Mouse (Mus musculus): ENCODE results near the gene Spag9.

Gene Spag9

DNA sequence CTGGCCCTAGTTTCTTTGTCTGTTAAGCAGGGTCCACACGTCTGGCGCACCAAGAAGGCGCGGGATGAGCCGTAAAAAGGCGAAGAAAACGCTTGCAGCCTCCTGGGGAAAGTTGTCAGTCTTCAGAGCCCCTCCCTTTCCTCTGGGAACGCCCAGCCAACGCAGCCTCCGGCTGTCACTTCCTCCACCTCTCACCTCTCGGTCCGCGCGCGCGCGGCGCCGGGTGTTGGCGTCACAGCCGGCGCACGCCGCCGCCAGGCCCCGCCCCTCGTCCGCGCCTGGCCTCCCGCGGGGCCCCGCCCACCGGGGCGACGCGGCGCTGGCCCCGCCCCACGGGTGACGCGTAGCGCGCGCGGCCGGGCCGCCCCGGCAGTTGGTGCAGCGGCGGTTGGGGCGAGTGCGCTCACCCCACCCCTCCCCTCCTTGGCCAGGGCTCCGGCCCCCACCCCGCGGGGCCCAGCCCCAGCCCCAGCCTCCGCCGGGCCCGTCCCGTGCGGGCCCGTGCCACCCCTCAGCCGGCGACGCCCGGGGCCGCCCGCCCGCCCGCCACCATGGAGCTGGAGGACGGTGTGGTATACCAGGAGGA lies at the start of gene Spag9:
Spag9 (plus strand) TSS at position 372 of the 586 bp plus-strand sequence.
- peak; percentile 90 for DNase-seq (ENCODE audit: low read depth, low spot score)

DNA sequence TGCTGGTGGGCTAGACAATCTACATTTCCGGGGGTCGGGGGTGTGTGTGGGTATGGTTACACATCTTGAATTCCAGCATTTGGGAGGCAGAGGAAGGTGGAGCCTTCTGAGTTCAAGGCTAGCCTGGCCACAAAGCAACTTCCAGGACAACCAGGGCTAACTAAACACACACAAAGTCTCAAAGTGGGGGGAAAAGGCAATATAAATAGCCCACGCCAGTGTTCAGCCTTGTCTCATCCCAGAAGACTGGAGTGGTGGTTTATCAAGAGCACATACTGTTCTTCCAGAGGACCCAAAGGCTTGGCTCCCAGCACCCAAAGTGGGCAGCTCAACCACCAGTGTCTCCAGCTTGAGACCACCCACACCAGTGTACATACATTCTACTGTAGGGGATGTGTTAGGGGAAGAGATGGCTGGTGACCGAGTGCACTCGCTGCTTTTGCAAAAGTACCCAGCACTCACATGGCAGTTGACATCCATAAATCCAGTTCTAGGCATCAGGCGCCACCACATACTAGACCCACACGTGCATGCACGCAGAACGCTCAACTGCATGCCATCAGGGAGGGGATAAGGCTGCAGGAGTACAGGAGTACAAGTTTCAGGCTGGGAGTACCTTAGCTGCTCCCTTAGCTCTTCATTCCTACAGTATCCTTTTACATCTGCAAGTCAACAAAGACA lies 46.9 kb upstream of the Spag9 start:
- DNase-seq (ENCODE audit: low read depth, low spot score), result no peak

GRCm38 (mm10) chr11:93950045-93950444 lies 45.8 kb upstream of the Spag9 start:
- no peak for DNase-seq (ENCODE audit: low read depth, low spot score)

GRCm38 (mm10) chr11:93952376-93952775 lies 43.5 kb upstream of the Spag9 start:
- DNase-seq (ENCODE audit: low read depth, low spot score), result no peak

- DNase-seq (ENCODE audit: low read depth, low spot score), result no peak
Measured at GRCm38 (mm10) chr11:93954738-93955255, 41.1 kb upstream of the Spag9 start.

DNA sequence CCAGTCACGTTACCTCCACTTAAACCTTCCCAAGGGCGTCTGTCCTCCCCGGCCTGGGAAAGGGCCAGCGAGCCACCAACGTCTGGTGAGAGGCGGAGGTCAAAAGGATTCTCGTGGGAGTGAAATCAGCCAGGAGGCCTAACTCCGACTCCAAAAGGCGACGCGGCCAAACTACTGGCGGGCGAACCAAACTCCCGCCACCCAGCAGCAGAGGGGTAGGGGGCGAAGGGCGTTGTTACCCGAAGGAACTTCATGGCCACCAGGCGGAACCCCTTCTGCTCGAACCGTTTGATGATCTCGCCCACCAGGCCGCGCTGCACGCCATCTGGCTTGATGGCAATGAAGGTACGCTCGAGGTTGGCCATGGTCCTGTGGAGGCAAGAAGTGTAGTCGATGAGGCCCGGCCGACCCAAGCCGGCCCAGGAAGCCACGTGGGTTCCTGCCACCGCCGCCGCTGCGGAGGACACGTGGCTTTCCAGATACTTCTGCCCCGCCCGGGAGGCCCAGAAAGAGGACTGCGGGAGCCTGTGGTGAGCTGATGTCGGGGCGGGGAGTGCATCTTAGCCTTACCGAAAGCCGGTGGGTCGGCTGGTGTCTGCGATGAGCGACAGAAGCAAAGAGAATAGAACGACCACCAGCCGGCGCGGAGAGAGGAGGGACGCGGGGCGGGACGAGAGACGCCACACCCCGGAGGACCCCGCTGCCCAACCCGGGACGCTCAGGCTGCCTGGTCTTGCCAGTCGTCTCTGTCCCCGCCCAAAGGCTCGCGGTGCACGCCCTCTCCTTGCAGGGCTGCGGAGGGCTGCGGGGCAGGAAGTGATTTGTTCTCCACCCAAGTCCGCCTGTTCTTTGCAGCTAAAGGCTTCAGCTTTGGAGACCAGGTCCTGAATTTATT lies 40.4 kb upstream of the Spag9 start:
- DNase-seq (ENCODE audit: low read depth, low spot score), result peak; percentile 47

DNA sequence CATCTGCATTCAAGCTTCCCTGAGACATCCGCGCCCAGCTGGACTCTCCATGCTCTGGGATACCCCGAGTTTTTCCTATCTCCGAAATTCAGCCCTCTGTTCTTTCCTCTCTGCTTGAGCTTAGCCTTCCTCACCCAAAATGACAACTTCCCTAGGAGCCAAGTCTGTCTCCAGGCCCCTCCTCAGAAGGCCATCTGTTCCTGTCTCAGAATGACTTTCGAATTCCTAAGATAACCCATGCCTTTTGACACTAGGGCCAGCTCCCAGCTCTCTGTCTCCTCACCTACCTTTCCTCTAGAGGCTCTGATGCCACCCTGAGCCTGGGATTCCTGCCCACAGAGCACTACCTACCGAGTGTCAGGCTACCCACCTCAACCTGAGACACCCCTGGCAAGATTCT lies 39.7 kb upstream of the Spag9 start, which contains the start of gene Nme2:
Nme2 (minus strand) TSS at position 101 of the 400 bp plus-strand sequence.
- no peak for DNase-seq (ENCODE audit: low read depth, low spot score)

- DNase-seq (ENCODE audit: low read depth, low spot score), result no peak
Measured at GRCm38 (mm10) chr11:93957031-93957555, 38.8 kb upstream of the Spag9 start.

DNA sequence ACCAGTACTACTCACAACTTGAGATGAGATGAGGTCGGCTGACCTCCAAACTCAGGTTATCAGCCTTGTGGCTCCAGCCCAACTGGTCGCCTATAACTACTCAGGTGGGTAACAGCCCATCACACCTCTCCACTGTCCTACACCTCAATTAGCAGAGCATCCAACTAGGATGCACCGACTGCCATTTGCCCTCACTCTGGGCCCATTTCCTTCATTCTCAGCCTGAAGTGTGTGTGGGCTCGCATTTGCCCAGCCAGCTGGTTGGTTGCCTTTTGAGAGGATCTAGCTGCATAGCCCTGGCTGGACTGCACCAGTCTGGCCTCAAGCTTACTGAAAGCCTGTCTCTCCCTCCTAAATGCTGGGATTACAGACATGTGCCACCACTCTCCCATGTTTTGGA lies 38.1 kb upstream of the Spag9 start:
- no peak for DNase-seq (ENCODE audit: low read depth, low spot score)

GRCm38 (mm10) chr11:93961482-93961881 lies 34.4 kb upstream of the Spag9 start:
- no peak for DNase-seq (ENCODE audit: low read depth, low spot score)

DNA sequence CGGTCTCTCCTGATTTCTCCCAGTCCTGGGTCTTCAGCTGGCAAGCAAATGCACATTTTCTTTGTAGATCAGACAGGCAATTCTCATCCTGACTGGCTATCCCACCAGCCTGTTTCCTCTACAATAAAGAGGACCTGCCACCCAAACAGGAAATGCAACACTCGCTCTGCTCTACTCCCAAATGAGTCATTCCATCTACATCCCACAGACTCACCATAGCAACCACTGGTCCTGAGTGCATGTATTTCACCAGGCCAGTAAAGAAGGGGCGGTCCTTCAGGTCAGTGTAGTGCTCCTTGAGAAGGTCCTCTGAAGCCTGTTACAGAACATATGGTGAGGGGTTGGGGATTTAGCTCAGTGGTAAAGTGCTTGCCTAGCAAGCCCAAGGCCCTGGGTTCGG lies 32.9 kb upstream of the Spag9 start:
- DNase-seq (ENCODE audit: low read depth, low spot score), result no peak

GRCm38 (mm10) chr11:93965391-93965790 lies 30.5 kb upstream of the Spag9 start:
- no peak for DNase-seq (ENCODE audit: low read depth, low spot score)

GRCm38 (mm10) chr11:93967381-93967780 lies 28.5 kb upstream of the Spag9 start:
- peak; percentile 9 for DNase-seq (ENCODE audit: low read depth, low spot score)

GRCm38 (mm10) chr11:93968005-93968847 lies 27.7 kb upstream of the Spag9 start, which contains the start of the genes Gm20390 and Nme1:
Gene Gm20390, minus strand, starts transcription at chr11:93968293.
Gene Nme1, minus strand, starts transcription at chr11:93968521.
- peak; percentile 95 for DNase-seq (ENCODE audit: low read depth, low spot score)

DNA sequence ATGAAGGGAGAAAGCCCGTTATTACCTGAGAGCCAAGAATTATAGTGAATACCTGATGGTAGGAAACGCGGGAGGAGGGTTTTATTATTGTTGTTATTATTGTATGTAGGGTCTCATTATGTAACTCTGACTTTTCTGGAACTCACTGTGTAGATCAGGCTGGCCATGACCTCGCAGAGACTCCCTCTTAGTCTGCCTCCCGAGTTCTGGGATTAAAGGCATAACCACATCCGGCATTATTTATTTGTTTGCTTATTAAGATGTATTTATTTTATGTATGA lies 27.1 kb upstream of the Spag9 start:
- DNase-seq (ENCODE audit: low read depth, low spot score), result peak; percentile 8

- no peak for DNase-seq (ENCODE audit: low read depth, low spot score)
Measured at GRCm38 (mm10) chr11:93969171-93969570, 26.7 kb upstream of the Spag9 start.

DNA sequence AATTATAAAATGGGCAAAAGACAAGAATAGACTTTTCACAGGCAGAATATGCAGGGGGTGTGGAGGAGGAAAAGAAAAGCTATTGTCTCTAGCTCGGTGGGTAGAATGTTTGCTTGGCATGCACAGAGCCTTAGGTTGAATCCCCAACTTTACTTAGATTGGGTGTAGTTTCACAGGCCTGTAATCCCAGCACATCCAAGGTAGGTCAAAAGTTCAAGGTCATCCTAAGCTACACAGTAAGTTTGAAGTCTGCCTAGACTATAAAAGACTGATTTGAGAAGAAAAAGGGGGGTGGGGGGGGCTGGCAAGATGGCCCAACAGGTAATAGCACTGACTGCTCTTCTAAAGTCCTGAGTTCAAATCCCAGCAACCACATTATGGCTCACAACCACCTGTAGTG lies 26.1 kb upstream of the Spag9 start:
- DNase-seq (ENCODE audit: low read depth, low spot score), result no peak

GRCm38 (mm10) chr11:93972951-93973350 lies 22.9 kb upstream of the Spag9 start:
- DNase-seq (ENCODE audit: low read depth, low spot score), result no peak

DNA sequence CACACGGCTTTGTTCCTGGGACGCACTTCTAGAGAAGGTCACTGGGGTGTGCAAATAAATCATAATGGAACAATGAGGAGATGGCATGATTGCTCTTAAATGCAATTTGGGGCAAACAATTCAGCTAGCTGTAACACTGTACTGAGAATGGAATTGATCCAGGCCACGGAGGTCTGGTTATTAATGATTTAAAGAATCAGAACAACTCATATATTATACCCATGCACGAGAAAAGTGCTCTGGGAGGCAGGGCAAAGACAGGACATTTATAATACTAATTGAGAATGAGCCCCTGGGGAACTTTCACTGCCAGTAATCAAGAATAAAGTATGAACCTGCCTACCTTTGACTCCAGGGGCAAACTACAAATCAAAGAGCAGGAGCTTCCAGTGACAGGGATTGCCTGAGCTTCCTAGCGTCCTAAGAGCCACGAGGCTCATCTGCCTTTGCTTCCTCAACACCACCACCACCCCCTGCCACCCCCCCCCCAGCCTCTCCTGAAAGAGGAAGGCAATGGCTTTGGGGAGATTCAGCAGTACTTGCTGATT lies 16.3 kb upstream of the Spag9 start:
- no peak for DNase-seq (ENCODE audit: low read depth, low spot score)

- no peak for DNase-seq (ENCODE audit: low read depth, low spot score)
Measured at GRCm38 (mm10) chr11:93984619-93985018, 11.3 kb upstream of the Spag9 start.

DNA sequence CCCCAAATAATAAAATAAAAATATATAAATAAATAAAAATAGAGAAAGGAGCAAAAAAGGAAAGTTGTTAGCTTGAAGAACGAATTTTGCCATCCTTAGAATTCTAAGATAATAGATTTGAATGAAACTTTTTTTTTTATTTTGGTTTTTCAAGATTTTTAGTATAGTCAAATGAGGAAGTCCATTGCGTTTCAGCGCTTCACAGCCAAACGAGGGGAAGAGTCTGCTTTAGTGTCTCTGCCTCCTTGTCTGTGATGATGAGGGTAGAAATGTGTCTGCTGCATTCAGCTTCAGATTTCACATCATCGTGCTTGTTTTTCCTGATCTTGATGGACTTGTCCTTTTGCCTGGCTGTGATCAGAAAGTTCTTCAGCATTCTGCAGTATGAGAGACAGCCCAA lies 10.6 kb upstream of the Spag9 start:
- DNase-seq (ENCODE audit: low read depth, low spot score), result no peak

All from c-Kit-negative CD71-positive TER-119-positive erythroid progenitor cells, embryonic 14.5 days (primary cell).